Mouse (Mus musculus): ENCODE measurements around the gene Syt11.
"Not testable (repeated sequence)": the region's sequence is repeated elsewhere in the genome, so short reads cannot be mapped to it uniquely, and the experiment has no call there.

Gene Syt11

DNA sequence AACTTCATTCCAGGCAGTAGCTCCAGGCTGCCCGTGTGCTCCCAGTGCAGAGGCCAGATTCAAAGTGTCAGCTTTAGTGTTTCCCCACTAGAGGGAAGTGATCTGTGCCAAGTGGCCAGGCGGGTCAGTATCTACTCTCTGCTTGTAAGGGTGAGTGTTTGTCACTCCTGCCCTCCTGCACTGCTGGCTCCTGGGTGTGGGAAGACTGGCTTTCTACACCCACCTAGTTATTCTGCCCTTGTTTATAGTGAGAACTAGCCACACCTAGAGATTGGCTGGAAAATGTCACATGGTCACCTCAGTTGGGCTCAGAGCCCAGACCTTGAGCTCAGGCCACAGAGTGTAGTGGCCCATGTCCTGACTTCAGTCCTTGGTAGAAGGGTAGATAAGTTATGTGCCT, 55.9 kb downstream of the Syt11 start:
- DNase-seq: peak; percentile 73 to 86

DNA sequence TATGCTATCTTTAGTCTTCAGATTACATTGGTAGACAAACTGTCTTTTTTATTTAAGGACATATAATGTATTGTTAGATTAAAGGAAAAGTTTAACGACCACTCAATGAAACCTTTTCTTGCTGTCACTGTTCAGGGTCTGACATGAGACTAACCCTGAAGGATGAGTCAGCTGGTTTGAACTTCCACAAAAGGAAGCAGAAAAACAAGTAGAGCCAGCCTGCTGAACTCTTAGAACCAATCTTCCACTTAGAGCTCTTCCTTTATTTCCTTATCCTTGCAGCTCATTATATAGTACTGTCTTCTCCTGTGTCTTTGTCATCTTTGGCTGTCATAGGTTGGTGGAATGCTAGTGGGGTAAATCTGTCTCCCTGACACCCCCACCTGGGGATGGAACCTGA, 57.1 kb downstream of the Syt11 start:
- no peak for DNase-seq

- DNase-seq: peak; percentile 23 to 56
Observed at GRCm38 (mm10) chr3:88717198-88717798, 57.7 kb downstream of the Syt11 start.

DNA sequence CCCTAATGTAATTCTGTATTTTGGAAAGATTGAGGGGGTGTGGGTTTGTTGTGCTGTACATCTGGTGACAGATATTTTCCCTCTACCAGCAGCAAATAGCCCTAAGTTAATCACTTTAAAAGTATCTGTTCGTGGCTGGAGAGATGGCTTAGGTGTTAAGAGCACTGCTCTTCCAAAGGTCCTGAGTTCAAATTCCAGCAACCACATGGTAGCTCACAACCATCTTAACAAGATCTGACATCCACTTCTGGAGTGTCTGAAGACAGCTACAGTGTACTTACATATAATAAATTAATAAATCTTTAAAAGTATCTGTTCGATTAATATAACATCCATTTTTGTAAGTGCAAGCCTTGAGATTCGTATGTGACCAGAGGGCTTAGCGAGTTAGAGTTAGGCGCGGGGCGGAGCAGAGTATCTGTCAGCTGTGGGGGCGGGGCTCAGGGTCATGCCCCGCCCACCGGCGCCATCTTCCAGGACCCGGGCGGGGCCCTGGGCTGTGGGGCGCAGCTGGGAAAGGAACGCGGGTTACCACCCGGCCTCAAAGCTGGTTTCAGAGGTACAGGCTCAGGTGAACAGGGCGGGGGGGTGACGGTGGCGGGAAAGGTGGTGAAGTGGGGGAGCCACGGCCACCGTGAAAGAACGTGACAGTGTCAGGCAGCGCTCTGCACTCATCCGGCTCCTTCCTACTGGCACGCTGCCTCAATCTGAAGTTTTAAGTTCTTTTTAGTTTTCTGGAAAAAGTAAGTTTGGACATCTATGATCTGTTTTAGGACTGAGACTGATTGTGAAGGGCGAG, 58.4 kb downstream of the Syt11 start, which contains the start of gene Rit1:
Gene Rit1 (plus strand): TSS at position 440 of the 799 bp plus-strand sequence.
- DNase-seq: peak; percentile 92 to 93

DNA sequence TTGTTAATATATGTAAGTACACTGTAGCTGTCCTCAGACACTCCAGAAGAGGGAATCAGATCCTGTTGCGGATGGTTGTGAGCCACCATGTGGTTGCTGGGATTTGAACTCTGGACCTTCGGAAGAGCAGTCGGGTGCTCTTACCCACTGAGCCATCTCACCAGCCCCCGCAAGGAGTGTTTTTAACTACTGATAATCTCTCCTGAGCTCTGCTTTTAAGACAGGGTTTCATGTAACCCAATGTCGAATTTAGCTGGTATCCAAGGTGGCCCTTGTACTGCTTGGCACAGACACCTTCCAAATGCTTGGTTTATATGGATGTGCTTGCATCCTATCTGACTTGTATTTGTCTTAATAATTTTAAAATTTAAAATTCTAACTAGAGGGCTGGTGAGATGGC, 59.2 kb downstream of the Syt11 start:
- DNase-seq: not testable (repeated sequence)

DNA sequence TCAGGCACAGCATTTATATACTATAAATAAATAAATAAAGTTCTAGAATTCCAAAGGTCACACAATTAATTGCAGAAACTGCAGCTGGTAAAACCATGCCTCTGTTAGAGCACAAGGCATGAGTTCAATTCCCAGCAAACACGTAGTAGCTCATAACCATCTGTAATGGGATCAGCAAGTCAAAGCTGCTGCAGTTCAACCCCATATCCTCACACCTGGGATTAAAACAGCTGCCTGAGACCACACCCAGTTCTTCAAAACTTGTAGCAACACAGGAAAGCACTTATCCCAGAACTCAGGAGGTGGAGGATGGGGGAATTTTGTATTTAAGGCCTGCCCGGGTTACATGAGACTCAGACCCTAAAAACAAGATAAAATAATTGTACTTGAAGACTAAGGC, 60.2 kb downstream of the Syt11 start:
- no peak for DNase-seq

- no peak for DNase-seq
Observed at GRCm38 (mm10) chr3:88713709-88714108, 61.3 kb downstream of the Syt11 start.

DNA sequence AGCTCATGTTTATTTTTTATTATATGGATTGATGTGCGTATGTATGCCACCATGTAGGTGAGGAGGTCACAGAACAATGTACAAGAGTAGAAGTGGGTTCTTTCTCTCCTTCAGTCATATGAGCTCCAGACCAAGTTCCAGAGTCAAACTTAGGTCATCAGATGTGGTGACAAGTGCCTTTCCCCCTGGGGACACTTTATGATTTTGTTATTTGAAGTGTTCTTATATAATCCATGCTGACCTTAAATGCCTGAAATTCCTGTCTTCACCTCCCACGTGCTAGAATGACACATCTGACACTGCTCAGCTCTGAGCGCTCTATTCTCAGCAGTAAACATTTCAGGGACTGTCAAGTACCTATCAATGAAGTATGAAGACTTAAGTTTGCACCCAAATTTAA, 73.7 kb downstream of the Syt11 start:
- no peak for DNase-seq

DNA sequence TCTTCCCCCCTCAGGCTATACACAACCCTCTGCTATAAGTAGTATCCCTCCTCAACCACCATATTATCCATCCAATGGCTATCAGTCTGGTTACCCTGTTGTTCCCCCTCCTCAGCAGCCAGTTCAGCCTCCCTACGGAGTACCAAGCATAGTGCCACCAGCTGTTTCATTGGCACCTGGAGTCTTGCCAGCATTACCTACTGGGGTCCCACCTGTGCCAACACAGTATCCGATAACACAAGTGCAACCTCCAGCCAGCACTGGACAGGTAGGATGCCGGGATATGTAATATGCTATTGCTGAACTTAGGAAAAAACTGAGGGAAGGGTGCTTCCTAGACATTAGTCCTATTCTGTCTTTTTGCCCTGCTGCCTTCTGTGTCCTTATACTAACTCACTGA, 74.7 kb downstream of the Syt11 start:
- no peak for DNase-seq

- DNase-seq: no peak
Observed at GRCm38 (mm10) chr3:88698834-88699233, 76.1 kb downstream of the Syt11 start.

- no peak for DNase-seq
Observed at GRCm38 (mm10) chr3:88698051-88698450, 76.9 kb downstream of the Syt11 start.

DNA sequence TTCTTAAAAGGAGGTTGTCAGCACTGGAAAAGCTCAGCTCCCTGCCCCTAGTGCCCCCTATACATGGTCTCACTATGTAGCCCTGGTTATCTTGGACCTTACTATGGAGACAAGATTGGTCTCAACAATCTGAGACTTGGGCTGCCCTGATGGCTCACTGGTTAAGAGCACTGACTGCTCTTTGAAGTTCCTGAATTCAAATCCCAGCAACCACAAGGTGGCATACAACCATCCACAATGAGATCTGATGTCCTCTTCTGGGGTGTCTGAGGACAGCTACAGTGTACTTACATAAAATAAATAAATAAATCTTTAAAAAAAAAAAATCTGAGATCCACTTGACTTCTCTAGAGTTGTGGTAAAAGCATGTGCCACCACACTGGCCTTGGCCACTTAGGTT, 79.4 kb downstream of the Syt11 start:
- DNase-seq: no peak

Measured in kidney, postnatal 25 days (tissue).